Mouse (Mus musculus) forebrain, embryonic 15.5 days (tissue): ENCODE results near the gene Ppil1. TPM values are rescaled to one million over a fixed set of nuclear protein-coding genes. Genes with fewer than 3 reads are reported as not detected.

Source experiments
- ATAC-seq: fragments of 200-750 bp; cut with Nextera tagmentation; replicated peaks from 2 replicates; pipeline ENCODE4 v1.8.0; 2017; ENCODE audit warnings: mild to moderate bottlenecking, moderate TSS enrichment, moderate library complexity
- H3K27ac ChIP-seq: fragments of 300-500 bp; sonication (generic); replicated peaks from 2 replicates; pipeline ENCODE4 v1.5.1; 2015; ENCODE audit warnings: mild to moderate bottlenecking, inconsistent platforms
- H3K27me3 ChIP-seq: fragments of 300-500 bp; sonication (generic); 2 replicates; pipeline ENCODE4 v1.6.1; 2015; ENCODE audit warnings: inconsistent platforms
- H3K36me3 ChIP-seq: fragments of 300-500 bp; sonication (generic); 2 replicates; pipeline ENCODE4 v1.6.1; 2015; ENCODE audit warnings: mild to moderate bottlenecking, inconsistent platforms
- H3K4me1 ChIP-seq: fragments of 300-500 bp; sonication (generic); 2 replicates; pipeline ENCODE4 v1.6.1; 2015; ENCODE audit warnings: inconsistent platforms
- H3K4me2 ChIP-seq: fragments of 300-500 bp; sonication (generic); replicated peaks from 2 replicates; pipeline ENCODE4 v1.6.1; 2015; ENCODE audit warnings: mild to moderate bottlenecking, inconsistent platforms
- H3K4me3 ChIP-seq: fragments of 300-500 bp; sonication (generic); 2 replicates; pipeline ENCODE4 v1.5.1; 2015; ENCODE audit warnings: mild to moderate bottlenecking, inconsistent platforms
- H3K9ac ChIP-seq: fragments of 300-500 bp; sonication (generic); replicated peaks from 2 replicates; pipeline ENCODE4 v1.6.1; 2015; ENCODE audit warnings: mild to moderate bottlenecking, inconsistent platforms
- H3K9me3 ChIP-seq: fragments of 300-500 bp; sonication (generic); 2 replicates; pipeline ENCODE4 v1.6.1; 2016; ENCODE audit warnings: inconsistent platforms
- WGBS: fragments of 180-500 bp; shearing (Covaris S2); methylation state at CpG from one replicate; pipeline ENCODE4 v1.1.7; 2015; ENCODE audit warnings: mixed read lengths; 5-methylcytosine and 5-hydroxymethylcytosine counted together
- polyA plus RNA-seq: library from polyadenylated mRNA; unstranded; fragments of >200 nt; fragmentation: Nextera tagmentation; extraction: Ambion mirVana; gene quantifications from 2 replicates; pipeline ENCODE4 v1.2.1, GENCODE M21; 2015

Ppil1 gene
- polyA plus RNA-seq, 1 experiment from 2014 or later = 128 TPM

DNA sequence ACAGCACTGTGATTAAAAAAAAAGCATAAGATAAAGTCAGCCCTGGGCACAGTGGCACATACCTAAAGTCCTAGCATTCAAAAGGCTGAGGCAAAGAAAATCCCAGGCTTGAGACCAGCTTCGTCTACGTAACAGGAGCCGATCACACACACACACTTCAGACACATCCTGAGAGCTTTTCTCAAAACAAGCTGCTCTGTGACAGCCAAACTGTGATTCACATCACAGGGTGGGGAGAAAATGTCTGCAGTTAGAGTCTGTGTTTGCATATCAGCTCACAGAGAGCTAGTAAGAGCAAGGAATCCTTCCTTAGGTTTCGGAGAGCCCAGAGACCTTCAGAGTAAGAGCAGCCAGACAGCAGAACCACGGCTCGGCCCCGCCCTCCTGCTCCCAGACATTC lies 36.9 kb upstream of the Ppil1 start:
- Histone ChIP-seq H3K4me1 (no peaks in the 10 kb centered on the region), H3K36me3 (peaks cover 42% of the 10 kb centered on the region)
- whole genome bisulfite sequencing = 92% methylated on average over 7 of the region's 7 CpGs

DNA sequence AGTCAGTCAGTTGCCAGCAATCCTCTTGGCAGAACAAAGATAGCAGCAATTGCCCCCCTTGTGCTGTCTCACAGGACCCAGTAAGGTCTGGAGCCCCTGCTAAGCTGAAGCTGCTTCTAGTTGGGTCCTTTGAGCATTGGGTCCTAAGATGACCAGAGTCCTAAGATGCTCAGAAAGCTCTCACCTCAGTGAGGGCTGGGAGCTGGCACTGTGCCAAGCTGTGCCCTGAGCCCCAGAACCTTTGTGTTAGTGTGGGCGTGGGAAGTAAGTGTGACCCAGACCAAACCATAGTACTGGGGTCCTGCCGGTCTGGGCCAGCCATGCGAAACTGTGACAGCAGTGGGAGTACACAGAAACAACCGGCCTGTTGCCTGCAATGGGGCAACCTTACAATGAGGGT lies 35.3 kb upstream of the Ppil1 start:
- H3K36me3 ChIP-seq = peaks cover 58% of the 10 kb centered on the region
- H3K4me3 ChIP-seq = no peak overlapping the region
- no peaks in the 10 kb centered on the region for H3K27me3 ChIP-seq
- no peak overlapping the region for H3K4me2 ChIP-seq
- no peak overlapping the region for H3K9ac ChIP-seq
- no peaks in the 10 kb centered on the region for H3K4me1 ChIP-seq
- H3K9me3 ChIP-seq = no peaks in the 10 kb centered on the region
- 85% methylated on average over 4 of the region's 4 CpGs for WGBS
- no peak for ATAC-seq
- H3K27ac ChIP-seq = no peak overlapping the region

More for the DNA sequence above, 36.9 kb upstream of the Ppil1 start:
- H3K4me2 ChIP-seq = no peak overlapping the region
- H3K27me3 ChIP-seq = no peaks in the 10 kb centered on the region
- H3K9me3 ChIP-seq = no peaks in the 10 kb centered on the region
- H3K27ac ChIP-seq = no peak overlapping the region
- ATAC-seq = no peak
- no peak overlapping the region for H3K9ac ChIP-seq
- H3K4me3 ChIP-seq = no peak overlapping the region

DNA sequence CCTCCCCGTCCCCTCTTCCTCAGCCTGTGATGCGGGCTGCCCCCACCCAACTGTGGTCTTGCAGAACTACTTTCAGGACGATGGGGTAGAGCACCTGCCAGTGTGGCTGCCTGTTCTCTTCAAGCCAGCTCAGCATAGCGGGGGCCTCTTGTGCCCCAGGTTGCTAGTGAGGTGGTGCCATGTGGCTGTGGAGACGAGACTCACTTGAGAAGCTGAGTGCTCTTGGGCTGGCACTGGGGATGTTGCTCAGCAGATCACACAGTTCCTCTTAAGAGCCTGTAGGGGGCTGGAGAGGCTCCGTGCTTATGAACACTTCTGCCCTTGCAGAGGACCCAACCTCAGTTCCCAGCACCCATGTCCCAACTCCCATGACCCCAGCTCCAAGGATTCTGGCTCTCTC lies 33.8 kb upstream of the Ppil1 start:
- Histone ChIP-seq H3K4me3 (no peak overlapping the region), H3K9ac (no peak overlapping the region), H3K27ac (no peak overlapping the region), H3K36me3 (peaks cover 73% of the 10 kb centered on the region), H3K9me3 (no peaks in the 10 kb centered on the region), H3K27me3 (no peaks in the 10 kb centered on the region), H3K4me1 (no peaks in the 10 kb centered on the region), H3K4me2 (no peak overlapping the region)
- WGBS = 85% methylated on average over 6 of the region's 6 CpGs
- no peak for ATAC-seq

GRCm38 (mm10) chr17:29297321-29297720 lies 33.3 kb upstream of the Ppil1 start:
- WGBS = 92% methylated on average over 10 of the region's 10 CpGs

GRCm38 (mm10) chr17:29295835-29296234 lies 31.8 kb upstream of the Ppil1 start:
- Histone ChIP-seq H3K4me3 (no peak overlapping the region), H3K9me3 (no peaks in the 10 kb centered on the region), H3K9ac (no peak overlapping the region), H3K27ac (no peak overlapping the region), H3K4me1 (no peaks in the 10 kb centered on the region), H3K27me3 (no peaks in the 10 kb centered on the region), H3K4me2 (no peak overlapping the region), H3K36me3 (peaks cover 61% of the 10 kb centered on the region)
- no peak for ATAC-seq
- 76% methylated on average over 5 of the region's 5 CpGs for WGBS

More at GRCm38 (mm10) chr17:29297321-29297720, 33.3 kb upstream of the Ppil1 start:
- Histone ChIP-seq H3K4me3 (no peak overlapping the region), H3K4me2 (no peak overlapping the region), H3K4me1 (no peaks in the 10 kb centered on the region), H3K9ac (no peak overlapping the region), H3K36me3 (peaks cover 71% of the 10 kb centered on the region), H3K27me3 (no peaks in the 10 kb centered on the region), H3K9me3 (no peaks in the 10 kb centered on the region), H3K27ac (no peak overlapping the region)
- no peak for ATAC-seq

GRCm38 (mm10) chr17:29293807-29294605 lies 30.0 kb upstream of the Ppil1 start:
- H3K27me3 ChIP-seq = no peaks in the 10 kb centered on the region
- H3K9me3 ChIP-seq = no peaks in the 10 kb centered on the region
- H3K4me1 ChIP-seq = no peaks in the 10 kb centered on the region
- WGBS = 83% methylated on average over 9 of the region's 9 CpGs
- H3K36me3 ChIP-seq = peaks cover 51% of the 10 kb centered on the region
- no peak overlapping the region for H3K4me2 ChIP-seq
- H3K4me3 ChIP-seq = no peak overlapping the region
- H3K27ac ChIP-seq = no peak overlapping the region
- no peak overlapping the region for H3K9ac ChIP-seq
- no peak for ATAC-seq

DNA sequence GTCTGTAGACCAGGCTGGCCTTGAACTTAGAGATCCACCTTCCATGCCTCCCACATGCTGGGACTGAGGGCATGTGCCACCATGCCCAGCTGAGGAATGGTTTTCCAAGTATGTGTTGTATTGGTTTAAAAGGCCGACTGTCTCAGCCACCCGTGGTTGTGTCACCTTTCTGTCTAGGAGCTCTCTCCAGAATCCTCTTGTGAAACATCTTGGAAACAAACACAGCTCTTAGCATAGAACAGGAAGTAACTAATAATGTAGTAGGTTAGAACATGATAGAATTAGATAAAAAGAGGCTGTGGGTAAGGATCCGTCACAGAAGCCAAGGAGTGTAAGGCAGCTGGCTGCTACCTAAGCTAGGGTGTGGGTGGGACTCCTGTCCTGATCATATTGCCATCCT lies 29.0 kb upstream of the Ppil1 start:
- H3K9me3 ChIP-seq = no peaks in the 10 kb centered on the region
- no peak overlapping the region for H3K27ac ChIP-seq
- no peak overlapping the region for H3K4me3 ChIP-seq
- no peaks in the 10 kb centered on the region for H3K27me3 ChIP-seq
- H3K4me2 ChIP-seq = no peak overlapping the region
- no peak for ATAC-seq
- no peak overlapping the region for H3K9ac ChIP-seq
- H3K36me3 ChIP-seq = peaks cover 51% of the 10 kb centered on the region
- no peaks in the 10 kb centered on the region for H3K4me1 ChIP-seq
- 92% methylated on average over 3 of the region's 3 CpGs for whole genome bisulfite sequencing

DNA sequence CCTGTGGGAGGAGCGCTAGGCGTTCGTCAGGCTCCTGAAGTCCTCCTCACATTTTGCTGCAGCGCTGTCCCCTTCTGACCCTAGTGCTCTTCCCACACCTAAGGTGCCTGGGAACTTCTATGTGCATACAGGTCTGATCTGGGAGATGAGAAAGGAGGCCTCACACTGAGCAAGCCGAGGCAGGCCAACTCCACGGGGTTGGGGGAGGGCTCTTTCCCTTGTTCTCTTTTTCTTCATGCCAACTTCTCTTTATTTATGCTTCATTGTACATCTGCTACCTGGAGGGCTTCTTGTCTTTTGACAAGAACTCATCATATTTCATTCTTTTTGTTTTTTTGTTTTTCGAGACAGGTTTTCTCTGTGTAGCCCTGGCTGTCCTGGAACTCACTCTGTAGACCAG lies 27.8 kb upstream of the Ppil1 start:
- Histone ChIP-seq H3K4me3 (no peak overlapping the region), H3K4me2 (no peak overlapping the region), H3K4me1 (no peaks in the 10 kb centered on the region), H3K9me3 (no peaks in the 10 kb centered on the region), H3K36me3 (peaks cover 42% of the 10 kb centered on the region), H3K27ac (no peak overlapping the region), H3K27me3 (no peaks in the 10 kb centered on the region), H3K9ac (no peak overlapping the region)
- no peak for ATAC-seq
- WGBS = 85% methylated on average over 7 of the region's 7 CpGs

DNA sequence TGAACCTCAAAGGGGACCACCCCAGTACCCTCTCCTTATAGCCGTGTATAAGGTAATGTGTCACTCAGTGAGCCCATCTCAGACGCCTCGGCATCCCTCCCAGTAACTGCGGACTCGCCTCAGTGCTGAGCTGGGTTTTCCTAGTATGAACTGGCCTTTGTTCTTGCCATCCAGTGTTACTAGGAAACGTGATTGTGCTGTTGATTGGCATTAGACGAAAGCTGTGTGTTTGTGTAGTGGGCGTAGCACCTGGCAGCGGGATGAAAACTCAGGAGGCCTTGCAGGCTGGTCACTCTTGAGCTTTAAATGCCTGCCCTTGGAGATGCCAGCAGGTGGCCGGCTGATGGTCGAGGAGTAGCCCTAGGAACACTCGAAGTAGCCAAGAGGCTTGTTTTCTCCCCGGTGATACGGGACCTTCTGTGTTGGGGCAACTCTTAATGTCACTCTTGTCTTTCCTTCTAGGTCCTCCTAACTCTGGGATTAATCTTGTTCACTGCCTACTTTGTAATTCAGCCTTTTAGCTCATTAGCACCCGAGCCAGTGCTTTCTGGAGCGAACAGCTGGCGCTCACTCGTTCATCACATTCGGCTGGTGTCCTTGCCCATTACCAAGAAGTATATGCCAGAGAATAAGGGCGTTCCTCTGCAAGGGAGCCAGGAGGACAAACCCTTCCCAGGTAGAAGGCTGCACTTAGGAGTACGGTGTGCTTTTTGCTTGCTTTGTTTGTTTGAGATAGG lies 18.4 kb upstream of the Ppil1 start:
- peak overlapping the region; percentile 47 for H3K27ac ChIP-seq
- H3K9me3 ChIP-seq = no peaks in the 10 kb centered on the region
- peaks cover 13% of the 10 kb centered on the region for H3K4me1 ChIP-seq
- peaks cover 20% of the 10 kb centered on the region for H3K36me3 ChIP-seq
- ATAC-seq = peak; percentile 71
- no peak overlapping the region for H3K4me3 ChIP-seq
- H3K4me2 ChIP-seq = no peak overlapping the region
- H3K27me3 ChIP-seq = no peaks in the 10 kb centered on the region
- no peak overlapping the region for H3K9ac ChIP-seq
- WGBS = 16% methylated on average over 21 of the region's 21 CpGs

DNA sequence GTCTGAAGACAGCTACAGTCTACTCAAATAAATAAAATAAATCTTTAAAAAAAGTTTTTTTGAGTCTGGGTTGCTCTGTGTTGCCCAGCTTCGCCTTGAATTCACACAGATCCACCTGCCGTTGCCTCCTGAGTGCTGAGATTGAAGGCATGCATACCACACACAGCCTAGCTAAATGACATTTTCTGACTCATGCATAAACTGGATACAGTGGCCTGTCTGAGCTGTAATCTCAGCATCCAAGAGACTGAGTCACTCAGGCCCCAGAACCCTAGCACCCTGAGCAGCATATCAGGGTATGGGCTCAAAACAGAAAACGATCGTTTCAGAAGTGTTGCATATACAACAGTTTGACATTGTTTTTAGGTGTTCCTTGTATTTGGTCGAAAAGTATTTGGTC lies 17.6 kb upstream of the Ppil1 start:
- WGBS = 64% methylated on average over 5 of the region's 5 CpGs
- Histone ChIP-seq H3K4me1 (peaks cover 13% of the 10 kb centered on the region), H3K27ac (no peak overlapping the region), H3K27me3 (no peaks in the 10 kb centered on the region), H3K36me3 (peaks cover 20% of the 10 kb centered on the region), H3K4me3 (no peak overlapping the region), H3K9me3 (no peaks in the 10 kb centered on the region), H3K9ac (no peak overlapping the region), H3K4me2 (no peak overlapping the region)
- no peak for ATAC-seq

GRCm38 (mm10) chr17:29280422-29280821 lies 16.4 kb upstream of the Ppil1 start:
- ATAC-seq = no peak
- no peaks in the 10 kb centered on the region for H3K9me3 ChIP-seq
- H3K4me3 ChIP-seq = no peak overlapping the region
- H3K4me1 ChIP-seq = peaks cover 13% of the 10 kb centered on the region
- H3K27ac ChIP-seq = no peak overlapping the region
- 93% methylated on average over 5 of the region's 5 CpGs for WGBS
- H3K9ac ChIP-seq = no peak overlapping the region
- no peaks in the 10 kb centered on the region for H3K27me3 ChIP-seq
- no peak overlapping the region for H3K4me2 ChIP-seq
- peaks cover 20% of the 10 kb centered on the region for H3K36me3 ChIP-seq

DNA sequence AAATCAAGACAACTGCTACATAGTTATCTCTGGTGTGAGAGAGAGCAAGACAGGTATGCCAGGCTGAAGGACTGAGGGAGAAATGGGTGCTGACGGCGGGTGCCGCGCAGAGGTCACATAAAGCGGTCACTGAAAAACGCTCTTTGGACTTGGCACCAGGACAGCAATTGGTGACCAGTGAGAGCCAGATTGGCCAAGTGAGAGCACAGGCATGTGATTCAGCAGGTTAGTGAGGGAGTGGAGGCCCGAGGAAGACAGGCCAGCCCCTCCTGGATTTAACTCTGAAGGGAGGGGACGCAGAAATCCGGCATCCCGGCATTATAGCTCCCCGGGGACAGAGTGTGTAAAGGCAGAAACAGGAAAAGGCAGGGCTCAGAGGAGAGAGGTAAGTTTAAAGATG lies 9.9 kb upstream of the Ppil1 start:
- H3K4me3 ChIP-seq = no peak overlapping the region
- peaks cover 11% of the 10 kb centered on the region for H3K4me1 ChIP-seq
- H3K27ac ChIP-seq = no peak overlapping the region
- H3K9me3 ChIP-seq = no peaks in the 10 kb centered on the region
- ATAC-seq = no peak
- H3K9ac ChIP-seq = no peak overlapping the region
- H3K4me2 ChIP-seq = no peak overlapping the region
- WGBS = 85% methylated on average over 11 of the region's 11 CpGs
- no peaks in the 10 kb centered on the region for H3K27me3 ChIP-seq
- peaks cover 7% of the 10 kb centered on the region; the same call in 1 of the 2 replicates for H3K36me3 ChIP-seq
